Mouse (Mus musculus): ENCODE measurements around the gene Fbxw4. TPM values are rescaled to one million over a fixed set of nuclear protein-coding genes. Genes with fewer than 3 reads are reported as not detected.
A peak's percentile ranks its signal among the peaks of the same experiment; 100 is the strongest.

Fbxw4 gene
- total RNA-seq, 2 experiments from 2014 or later: 27.0 to 29.8 TPM

DNA sequence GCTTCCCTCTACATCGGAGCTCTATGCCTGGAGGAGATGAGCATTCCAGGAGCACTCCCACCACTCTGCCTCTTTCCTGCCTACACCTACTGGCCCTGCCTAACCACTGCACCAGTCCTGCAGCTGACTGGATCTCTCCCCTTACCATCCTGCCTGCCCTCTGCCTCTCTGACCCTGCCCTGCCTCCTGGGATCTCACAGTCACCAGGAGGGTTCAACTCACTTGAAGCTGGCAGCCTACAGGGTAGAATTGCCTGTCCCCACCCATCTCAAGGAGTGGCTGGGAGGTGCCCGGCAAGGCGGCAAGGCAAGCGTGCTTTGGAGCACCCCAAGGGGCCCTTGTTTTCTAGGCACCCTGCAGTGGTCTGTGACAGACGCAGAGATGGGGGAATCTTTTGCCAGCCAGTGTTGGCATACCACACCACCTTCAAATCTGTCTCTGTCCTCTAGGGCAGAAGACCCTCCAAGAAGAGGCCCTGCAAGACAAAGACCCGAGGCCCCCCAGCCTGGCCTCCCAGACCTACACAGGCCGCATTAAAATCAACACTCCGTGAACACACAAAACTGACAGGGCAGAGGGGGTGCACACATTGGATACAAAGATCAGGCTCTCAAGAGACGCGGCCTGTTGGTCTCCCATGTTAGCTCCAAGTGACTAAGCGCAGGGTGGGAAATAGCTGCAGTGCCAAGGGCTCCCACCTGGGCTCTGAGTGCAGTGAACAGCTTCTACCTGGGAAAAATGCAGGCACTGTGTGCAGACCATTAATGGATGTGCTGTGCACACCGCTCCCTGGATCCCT, 44.5 kb downstream of the Fbxw4 start:
- no peak for DNase-seq (ENCODE audit: low spot score in 2 of 2)

DNA sequence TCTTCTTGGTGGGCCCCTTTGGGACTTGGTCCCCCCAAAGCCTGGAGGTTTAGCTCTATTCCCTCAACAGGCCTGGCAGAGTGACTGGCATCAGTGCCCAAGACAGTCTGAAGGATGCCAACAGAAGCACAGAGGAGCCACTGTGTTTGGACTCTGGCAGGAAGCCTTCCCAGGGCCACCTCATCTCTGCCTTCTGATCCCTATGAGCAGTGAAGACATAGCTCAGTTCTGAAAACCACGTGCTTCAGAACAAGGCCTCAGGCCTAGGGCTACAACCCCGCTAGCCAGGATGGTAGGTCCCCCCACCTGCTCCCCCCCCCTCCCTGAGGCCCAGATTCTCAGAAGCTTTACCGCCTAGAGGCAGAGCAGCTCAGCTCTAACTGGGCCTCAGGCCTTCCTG, 45.2 kb downstream of the Fbxw4 start:
- no peak for DNase-seq (ENCODE audit: low spot score in 2 of 2)

DNA sequence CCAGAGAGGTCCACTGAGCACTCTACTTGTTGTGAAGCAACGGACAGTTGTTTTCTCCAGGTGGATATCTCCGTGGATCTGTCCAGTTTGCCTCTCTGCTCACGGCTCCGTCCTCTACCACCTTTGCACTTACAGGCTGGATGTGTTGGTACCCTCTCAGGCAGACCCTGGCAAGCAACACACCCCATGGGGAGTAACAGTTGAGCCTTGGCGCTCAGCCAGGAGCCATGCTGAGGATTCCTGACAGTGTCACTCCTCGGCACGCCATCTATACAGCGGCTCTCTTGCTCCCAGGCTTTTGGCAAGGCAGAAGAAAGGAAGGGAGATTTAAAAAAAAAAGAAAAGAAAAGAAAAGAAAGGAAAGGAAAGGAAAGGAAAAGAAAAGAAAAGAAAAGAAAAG, 45.7 kb downstream of the Fbxw4 start:
- no peak for DNase-seq (ENCODE audit: low spot score in 2 of 2)

DNA sequence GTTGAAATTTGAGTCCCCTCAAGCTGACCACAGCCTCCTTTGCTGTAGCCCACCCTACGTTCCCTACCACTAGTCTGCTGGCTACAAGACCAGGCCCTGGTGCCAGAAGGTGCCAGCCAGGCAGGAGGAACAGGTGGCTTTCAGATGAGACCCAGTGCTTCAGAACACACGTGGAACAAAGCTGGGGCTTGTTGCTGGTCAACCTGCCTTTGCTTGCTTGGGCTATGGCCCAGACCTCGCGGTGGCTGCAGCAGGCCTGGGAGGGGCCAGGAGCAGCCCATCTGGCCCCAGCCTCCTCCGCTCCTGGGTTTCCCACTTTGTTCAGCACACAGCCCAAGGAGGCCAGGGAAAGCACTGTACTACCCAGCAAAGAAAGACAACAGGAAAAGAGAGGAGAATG, 49.3 kb downstream of the Fbxw4 start:
- no peak for DNase-seq (ENCODE audit: low spot score in 2 of 2)

DNA sequence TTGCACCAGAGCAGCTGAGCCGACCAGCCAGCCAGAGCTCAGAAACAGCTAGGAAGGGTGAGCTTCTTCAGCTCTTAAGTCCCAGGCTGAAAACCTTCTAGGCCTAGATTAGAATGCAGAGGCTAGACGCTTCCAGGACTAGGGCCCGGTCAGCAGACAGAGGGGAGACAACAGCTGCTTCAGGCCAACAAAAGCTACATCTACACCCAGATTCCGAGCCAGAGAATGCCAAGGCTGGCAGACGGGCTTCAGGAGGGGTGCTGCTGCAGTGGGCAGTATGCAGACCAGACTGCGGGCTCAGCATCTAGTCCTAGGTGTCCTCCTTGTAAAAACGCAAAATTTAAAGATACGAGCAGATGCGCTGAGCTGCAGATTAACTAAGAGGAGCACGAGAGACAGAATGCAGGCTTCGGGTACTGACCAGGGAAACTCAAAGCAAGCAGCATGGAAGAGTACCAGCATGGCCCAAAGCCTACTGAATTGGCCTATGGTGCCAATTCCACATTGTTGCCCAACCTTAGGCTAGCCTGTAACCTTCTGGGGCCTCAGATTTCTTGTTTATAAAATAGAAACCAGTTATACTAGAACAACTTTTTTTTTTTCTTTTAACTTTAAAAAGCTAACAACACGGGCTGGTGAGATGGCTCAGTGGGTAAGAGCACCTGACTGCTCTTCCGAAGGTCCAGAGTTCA, 51.3 kb downstream of the Fbxw4 start:
- DNase-seq (ENCODE audit: low spot score in 2 of 2): no peak

DNA sequence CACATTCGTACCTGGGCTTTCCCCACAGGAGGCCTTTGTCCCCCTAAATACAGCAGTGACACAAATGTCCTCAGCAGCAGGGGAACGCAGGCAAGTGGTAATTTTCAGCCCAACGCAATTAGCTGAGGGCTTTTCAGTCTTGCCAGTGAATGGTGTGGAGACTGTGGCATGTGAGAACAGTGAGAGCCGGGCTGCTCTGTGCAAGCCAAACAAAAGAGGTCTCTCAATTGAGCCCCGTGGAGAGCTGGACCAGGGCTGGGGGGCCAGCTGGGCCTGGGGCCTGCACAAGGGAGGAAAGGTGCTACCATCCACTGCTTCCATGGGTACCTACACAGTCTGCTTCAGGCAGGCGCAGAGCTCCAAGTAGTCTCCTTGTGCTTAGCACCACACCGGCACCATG, 52.6 kb downstream of the Fbxw4 start:
- DNase-seq (ENCODE audit: low spot score in 2 of 2): no peak

DNA sequence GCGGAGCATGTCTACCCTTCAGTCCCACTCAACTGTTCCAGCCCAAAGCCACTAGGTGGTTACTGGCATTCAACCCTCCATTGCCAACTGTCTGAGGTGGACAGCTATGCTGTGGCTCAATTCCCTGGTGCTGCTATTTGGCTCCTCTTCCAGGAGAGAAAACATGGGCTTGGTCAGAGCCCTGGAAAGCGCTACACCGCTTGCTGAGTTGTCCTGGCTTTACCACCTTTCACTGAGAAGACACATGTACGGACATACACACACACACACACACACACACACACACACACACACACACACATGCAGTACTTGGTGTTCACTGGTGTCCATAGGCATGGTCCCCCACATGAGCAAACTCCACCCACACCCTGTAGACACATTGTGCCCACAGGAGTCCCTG, 53.4 kb downstream of the Fbxw4 start:
- DNase-seq (ENCODE audit: low spot score in 2 of 2): no peak

DNA sequence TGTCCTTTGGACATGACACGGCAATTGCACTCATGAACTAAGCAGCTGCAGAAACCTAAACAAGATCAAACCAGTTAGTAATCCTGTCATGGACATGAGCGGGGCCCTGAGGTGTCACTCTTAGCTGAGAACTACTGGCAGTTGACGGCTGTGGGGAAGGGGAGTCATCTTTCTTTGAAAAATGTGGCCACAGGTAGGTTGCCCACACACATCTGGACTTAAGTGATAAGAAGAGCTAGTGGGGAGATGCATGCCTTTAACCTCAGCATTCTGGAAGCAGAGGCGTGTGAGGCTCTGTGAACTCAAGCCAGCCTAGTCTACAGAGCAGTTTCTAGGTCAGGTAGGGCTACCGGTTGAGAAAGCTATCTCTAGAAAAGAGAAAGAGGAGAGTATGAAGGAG, 57.5 kb downstream of the Fbxw4 start:
- no peak for DNase-seq (ENCODE audit: low spot score in 2 of 2)

DNA sequence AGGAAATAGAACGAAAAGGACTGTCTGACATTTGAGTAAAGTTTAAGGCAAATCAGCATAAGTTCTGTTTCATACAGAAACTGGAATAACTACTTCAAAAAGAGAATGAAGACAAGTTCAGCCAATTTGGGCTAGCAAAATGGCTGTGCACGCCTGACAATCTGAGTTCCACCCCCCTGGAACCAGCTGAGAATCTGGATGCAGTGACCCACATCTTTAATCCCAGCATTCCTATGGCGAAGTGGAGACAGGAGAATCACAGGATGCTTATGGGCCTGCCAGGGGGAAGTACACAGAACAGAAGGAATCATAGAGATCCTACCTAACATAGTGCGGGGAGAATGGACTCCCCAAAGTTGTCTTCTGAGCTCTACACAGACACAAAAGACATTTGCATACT, 63.0 kb downstream of the Fbxw4 start:
- DNase-seq (ENCODE audit: low spot score in 2 of 2): no peak

DNA sequence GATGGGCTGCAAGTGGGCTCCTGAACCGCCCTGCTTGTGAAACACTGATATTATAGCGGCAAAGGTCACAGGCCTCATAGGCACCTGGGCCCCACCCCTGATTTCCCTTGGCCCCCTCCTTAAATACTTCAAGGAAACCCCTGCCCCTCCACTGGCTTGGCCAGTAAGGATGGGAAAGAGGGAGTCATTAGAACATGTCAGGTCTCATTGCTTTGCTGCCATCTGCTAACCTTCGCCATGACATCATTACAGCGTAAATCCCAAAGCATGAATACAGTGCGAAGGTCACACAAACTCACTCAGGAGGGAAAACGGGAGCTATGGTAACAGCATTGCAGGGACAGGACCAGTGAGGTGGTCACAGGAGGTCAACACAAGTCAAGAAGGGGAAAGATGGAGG, 63.7 kb downstream of the Fbxw4 start:
- no peak for DNase-seq (ENCODE audit: low spot score in 2 of 2)

DNA sequence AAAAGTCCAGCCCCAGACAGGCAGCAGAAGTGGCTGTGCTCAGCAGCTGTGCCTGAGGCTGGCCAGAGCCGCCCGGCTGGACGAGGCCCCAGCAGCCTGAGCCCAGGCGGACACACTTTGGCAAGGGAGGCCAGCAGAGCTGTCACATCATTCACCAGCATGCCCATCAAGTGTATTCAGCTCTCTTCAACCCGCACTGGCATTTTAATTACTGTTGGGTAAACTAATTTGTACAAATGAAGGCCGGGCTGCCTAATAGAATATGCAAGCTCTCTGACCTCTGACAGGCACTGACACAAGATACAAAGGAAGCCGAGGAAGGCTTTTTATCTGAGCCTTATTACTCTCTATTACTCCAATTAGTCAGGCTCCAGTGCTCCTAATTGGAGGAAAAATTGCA, 64.1 kb downstream of the Fbxw4 start:
- DNase-seq (ENCODE audit: low spot score in 2 of 2): no peak

DNA sequence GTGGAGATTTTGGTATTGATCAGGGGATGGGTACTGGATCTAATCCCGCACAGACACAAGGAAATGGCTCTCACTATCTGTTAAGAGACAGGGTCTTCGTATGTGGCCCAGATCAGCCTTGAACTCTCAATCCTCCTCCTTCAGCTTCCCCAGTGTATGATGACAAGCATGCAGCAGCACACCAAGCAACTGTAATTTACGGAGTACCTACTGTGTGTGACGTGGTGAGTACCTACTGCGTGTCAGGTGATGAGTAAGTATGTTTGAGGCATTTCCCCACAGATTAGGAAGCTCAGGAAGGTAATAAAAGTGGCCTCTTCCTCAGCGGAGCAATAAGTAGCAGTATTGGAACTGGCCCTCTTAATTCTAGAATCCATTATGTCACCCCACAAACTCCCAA, 64.6 kb downstream of the Fbxw4 start:
- no peak for DNase-seq (ENCODE audit: low spot score in 2 of 2)

DNA sequence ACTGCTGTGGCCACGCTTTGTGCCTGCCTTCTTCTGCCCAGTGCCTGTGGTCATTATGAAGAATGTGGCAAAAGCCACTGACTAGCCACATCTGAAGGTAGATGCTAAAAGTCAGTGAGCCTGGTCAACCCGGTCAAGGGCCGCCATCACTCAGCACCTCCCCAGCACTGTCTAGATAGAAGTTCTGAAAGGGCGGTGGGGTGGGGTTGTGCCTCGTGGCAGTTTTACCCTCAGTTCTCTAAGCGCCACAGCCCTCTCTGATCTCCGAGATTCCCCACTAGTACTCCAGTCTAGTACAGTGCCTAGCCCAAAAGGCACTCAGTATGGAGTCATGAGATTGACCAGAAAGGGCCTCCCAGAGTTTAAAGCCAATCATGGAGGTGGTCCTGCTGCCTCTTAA, 66.0 kb downstream of the Fbxw4 start:
- no peak for DNase-seq (ENCODE audit: low spot score in 2 of 2)

DNA sequence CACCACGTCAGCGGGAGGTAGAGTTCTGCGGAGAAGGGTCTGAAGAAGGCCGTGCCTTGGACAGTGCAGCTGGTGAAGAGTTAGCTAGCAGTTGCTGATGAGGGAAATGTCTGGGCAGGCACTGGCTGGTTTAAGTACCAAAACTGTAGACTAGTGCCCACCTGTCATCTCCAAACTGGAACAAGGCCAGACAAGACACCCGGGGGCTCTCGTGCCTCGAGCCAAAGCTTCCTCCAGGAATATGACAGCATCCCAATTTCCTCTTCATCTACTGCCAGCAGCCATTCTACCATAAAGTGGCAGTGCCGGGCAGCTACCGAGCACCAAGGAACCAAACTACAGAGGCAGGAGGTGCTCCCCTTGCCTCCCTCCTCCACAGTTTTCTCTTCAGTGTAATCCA, 67.2 kb downstream of the Fbxw4 start:
- no peak for DNase-seq (ENCODE audit: low spot score in 2 of 2)

DNA sequence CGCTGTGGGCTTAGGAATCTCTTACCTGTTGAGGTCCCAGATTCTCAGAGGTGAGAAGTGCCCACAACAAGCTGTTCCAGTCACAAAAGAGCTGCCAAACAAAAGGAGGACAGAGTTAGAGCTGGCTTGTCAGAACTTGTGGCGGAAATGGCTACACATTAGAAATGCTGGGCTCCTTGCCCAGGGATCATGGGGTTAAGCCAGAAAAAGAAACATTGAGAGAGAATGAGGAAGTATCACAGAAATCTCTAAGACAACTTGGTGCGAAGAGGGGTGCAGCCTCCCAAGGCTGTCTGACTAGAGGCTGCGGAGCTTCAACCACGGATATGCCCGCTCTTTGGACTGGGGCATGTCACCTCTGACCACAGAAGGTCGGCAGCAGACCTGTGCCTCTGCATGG, 68.4 kb downstream of the Fbxw4 start:
- DNase-seq (ENCODE audit: low spot score in 2 of 2): peak in 1 of 2 experiments; percentile 65

DNA sequence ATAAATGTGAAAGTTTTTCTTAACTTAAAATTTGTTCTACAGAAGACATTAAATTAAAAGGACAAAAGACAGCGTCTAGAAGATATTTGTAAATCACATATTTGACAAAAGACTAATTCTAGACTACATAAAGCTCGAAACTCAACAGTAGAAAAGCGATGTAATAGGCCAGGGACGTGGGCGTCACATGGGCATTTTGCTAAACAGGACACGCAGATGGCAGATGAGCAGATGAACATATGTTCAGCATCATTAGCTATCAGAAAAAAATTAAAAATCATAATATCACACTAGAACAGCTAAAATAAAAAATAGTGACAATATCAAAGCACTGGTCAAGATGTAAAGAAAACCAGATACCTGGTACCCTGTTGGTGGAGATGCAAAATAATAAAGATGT, 70.4 kb downstream of the Fbxw4 start:
- no peak for DNase-seq (ENCODE audit: low spot score in 2 of 2)

DNA sequence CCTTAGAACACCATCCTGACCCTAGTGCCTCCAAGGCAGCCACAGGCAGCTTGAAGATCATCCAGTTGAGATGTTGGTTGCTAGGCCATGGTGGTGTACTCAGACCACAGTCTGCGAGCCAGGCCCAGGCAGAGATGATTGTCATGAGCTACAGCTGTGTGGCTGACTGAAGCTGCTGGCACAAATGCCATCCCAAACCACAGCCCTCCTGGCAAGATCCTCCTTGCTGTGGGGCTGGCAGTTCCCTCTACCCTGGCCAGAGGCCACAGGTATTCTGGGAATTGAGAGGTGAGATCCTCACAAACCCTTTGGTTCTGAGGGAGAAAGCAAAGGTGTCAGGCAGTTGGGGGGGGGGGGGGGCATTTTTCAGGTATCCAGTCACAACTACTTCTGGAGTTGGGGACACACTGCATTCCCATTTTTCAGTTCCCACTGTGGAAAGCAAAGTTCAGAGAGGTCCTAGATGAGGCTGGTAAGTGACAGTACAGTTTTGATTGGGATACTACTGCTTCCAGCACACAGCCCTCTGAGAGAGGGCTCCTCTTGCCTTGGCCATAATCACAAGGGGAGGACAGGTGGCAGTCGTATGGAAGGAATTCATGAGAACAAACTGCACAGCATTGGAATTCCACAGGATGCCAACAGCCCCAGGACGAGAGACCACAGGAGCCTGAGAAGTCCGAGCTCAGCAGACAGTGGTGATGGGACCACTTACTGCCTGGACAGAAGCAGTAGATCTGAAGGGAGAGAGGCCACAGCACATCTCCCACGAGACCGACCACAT, 72.4 kb downstream of the Fbxw4 start:
- DNase-seq (ENCODE audit: low spot score in 2 of 2): no peak

DNA sequence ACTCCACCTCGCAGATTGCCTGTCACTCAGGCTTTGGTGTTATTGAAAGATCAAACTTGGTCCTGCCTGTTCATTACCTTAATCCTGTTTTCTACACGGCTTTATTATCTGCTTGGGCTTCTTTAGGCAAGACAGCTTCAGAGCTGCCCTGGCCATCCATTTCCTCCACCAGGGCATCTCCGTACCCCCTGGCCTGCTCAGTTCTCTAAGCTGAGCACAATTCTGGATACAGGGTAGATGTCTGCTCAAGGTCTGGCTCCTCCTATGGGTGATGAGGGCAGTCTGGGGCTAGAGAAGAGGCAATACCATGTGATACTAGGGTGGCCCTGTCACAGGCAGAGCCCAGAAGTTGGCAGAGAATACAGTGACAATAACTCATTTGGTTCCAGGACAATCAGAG, 73.3 kb downstream of the Fbxw4 start:
- DNase-seq (ENCODE audit: low spot score in 2 of 2): no peak

DNA sequence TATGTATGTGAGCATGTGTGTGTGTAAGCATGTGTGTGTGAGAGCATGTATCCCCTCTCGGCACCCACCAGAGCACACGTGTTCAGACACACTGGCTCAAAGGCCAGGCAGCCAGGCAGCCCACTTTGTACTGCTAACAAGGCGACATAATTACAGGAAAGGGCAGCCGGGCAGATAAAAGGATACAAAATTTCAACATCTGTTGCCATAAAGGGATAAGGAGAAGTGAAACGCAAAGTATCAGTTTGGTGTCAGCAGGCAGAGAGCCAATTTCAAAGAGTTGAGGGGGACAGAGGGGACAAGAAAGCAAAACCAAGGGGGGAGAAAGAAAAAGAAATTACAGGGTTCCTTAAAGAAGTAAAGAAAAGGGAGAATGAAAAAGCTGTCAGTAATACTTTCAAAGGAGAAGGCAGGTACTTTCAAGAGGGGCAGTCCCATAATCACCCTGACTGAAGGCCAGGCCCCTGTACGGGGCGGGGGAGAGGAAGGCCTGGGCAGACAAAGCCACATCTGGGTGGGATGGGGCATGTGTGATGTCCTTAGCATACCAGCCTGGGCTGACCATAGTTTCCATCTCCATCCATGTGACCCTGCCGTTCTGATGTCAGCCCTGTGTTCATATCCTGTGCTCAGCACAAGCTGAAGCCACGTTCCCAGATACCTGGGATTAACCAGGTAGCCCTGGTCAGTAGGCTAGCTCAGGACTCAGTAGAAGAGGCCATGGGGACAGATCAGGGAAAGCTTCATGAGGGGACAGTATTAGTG, 75.1 kb downstream of the Fbxw4 start:
- no peak for DNase-seq (ENCODE audit: low spot score in 2 of 2)

DNA sequence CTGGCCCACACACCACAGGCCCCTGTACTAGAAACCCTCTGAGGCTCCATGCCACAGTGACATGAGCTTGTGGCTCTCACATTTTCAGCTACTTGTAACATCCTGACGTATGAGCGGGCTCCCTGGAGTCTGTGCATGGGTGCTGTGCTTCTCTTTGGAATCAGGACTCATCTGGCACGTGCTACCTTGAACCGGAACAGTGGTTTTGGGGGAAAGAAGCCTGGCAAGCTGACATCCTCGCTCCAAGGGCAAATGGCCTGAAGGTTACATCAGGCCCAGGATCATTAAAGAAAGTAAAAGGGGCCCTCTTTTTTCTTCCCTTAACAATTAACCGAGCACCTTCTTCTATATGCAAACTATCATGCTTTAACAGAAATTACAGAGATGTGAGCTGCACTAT, 77.0 kb downstream of the Fbxw4 start:
- DNase-seq (ENCODE audit: low spot score in 2 of 2): no peak

DNA sequence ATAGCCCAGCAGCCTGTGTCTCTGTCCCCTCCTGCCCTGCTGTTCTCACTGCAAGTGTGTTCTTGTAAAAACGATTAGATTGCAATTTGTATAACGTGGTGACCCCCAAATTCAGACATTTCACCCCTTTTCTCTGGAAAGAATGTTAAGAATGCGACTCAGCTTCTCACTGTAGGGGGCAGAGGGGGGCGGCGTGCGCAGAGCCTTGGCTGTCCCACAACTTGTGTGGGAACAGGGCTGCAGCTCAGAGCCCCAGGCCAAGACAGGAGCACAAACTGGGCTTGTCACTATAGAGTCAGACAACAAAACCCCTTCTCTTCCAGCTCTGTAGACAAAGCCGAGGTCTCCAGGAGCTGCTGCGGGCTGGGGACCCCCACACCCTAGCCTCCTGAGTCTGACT, 78.0 kb downstream of the Fbxw4 start:
- no peak for DNase-seq (ENCODE audit: low spot score in 2 of 2)

Measured in gastrocnemius, postnatal 4 days (tissue).